Mouse (Mus musculus) lung, adult 2 months (tissue): Measurements from ENCODE around the gene Gpr3. TPM values are rescaled to one million over a fixed set of nuclear protein-coding genes. Genes with fewer than 3 reads are reported as not detected.

Experiments used
- DNase-seq: peaks from one replicate; pipeline ENCODE4 v3.0.0; 2022
- H3K4me1 ChIP-seq: fragments of 200-500 bp; 2 replicates; pipeline ENCODE4 v1.6.1; 2011; ENCODE audit warnings: low read length; ENCODE audit not compliant: control insufficient read depth, insufficient read depth
- H3K4me3 ChIP-seq: fragments of 200-500 bp; replicated peaks from 2 replicates; pipeline ENCODE3; 2011; ENCODE audit warnings: low read depth, mild to moderate bottlenecking, control low read depth, low read length; ENCODE audit errors: extremely low read depth
- CTCF ChIP-seq: fragments of 200-500 bp; IDR thresholded peaks from 2 replicates; pipeline ENCODE4 v1.5.1; 2011; ENCODE audit warnings: mild to moderate bottlenecking, low read length, control low read depth; ENCODE audit not compliant: insufficient read depth
- POLR2A ChIP-seq: fragments of 200-500 bp; IDR thresholded peaks from 2 replicates; pipeline ENCODE4 v1.6.1; 2011; ENCODE audit warnings: low read depth, mild to moderate bottlenecking, control low read depth, low read length, borderline replicate concordance; ENCODE audit errors: extremely low read depth
- WGBS: fragments of 180-500 bp; shearing (Covaris S2); methylation state at CpG from one replicate; pipeline ENCODE4 v1.1.7; 2018; 5-methylcytosine and 5-hydroxymethylcytosine counted together
- polyA plus RNA-seq: library from polyadenylated mRNA; depleted of rRNA; stranded (reverse); fragments of >200 nt; gene quantifications from 2 replicates; pipeline ENCODE4 v1.2.3, GENCODE M21; 2012

The Gpr3 gene
- polyA plus RNA-seq, 1 experiment, result 0.18 TPM

DNA sequence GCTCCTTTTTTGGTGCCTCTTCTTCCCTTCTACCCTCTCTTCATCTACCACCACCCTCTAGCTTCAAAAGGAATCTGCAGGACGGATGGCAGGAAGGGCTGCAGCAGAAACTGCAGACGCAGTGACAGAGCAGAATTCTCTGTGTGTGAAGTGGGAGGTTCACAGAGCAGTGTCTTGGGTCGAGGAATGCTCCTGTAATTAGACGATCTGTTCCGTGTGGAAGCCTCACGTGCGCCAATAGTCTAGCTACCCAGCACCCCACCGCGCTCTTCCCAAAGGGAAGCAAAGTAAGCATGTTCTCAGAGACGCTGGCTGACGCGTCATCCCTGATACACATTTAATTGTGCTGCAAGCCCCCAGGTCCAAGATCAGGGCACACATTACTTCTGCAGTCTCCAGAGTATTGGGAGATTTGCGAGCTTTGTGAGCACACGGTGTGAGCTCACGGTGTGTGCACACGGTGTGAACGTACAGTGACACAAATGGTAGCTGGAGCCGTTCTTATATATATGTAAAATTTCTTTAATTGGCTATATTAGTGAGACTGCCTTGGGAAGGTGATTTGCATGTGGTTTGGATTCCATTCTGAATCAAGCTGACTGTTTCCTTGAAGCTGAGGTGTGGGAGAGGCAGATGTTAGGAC, 35.5 kb downstream of the Gpr3 start:
- Histone ChIP-seq H3K4me3 (no peak overlapping the region), H3K4me1 (peaks cover 43% of the 10 kb centered on the region)
- no peak for TF ChIP-seq POLR2A
- no peak for TF ChIP-seq CTCF
- DNase-seq, result no peak
- 73% methylated on average over 18 of the region's 18 CpGs for WGBS

DNA sequence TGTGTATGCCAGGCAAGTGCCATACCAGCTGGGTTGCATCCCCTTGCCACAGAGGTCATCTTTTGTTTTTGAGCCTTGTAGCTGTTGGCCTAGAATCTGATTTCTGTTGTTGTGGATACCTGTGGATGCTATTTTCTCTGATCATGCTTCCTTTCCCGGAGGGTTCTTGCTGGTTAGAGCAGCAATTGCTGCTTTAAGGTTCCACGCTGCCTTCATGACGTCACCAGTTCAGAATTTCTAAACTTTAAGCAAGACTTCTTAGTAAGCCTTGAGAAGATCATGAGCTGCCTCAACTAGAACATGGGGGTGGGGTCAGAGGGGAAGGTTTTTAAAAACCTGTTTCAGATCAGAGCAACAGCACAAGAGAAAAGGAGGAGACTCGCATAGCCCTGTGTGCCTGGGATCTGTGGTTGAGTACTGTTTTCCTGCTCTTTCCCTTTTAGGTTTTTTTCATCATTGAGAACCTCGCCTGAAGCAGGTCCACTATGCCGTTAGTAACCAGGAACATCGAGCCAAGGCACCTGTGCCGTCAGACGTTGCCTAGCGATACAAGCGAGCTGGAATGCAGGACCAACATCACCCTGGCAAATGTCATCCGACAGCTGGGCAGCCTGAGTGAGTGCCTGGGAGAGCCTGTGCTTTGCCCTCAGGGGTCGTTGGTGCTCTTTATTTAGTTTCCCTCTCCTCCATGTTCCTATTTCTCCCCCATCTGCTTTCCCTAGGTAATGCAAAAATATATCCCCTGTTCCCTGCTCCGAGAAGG, 36.2 kb downstream of the Gpr3 start:
- Histone ChIP-seq H3K4me3 (peak overlapping the region; percentile 15), H3K4me1 (peaks cover 47% of the 10 kb centered on the region)
- 0 out of 2 replicates have a peak, but pooled peaks have one; percentile 5 for TF ChIP-seq POLR2A
- TF ChIP-seq CTCF, result no peak
- 43% methylated on average over 14 of the region's 14 CpGs for WGBS
- no peak for DNase-seq

DNA sequence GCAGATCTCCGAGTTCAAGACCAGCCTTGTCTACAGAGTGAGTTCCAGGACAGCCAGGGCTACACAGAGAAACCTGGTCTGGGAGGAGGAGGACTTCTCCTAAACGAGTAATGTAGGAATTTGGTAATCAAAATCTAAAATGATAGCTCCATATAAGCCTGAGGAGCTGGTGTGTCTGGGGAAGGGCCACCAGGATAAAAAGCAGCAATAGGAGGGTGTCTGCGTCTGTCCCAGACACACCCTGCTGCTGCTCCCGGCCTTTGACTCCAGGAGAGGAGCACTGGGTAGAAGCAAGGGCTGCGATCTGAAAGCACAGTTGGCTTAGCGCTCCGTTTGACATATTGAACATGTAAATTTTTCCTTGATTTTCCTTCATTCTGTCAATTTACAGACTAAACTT, 37.1 kb downstream of the Gpr3 start:
- 52% methylated on average over 7 of the region's 7 CpGs for WGBS
- no peak for DNase-seq
- Histone ChIP-seq H3K4me3 (no peak overlapping the region), H3K4me1 (peaks cover 54% of the 10 kb centered on the region)
- TF ChIP-seq POLR2A, result no peak
- no peak for TF ChIP-seq CTCF

DNA sequence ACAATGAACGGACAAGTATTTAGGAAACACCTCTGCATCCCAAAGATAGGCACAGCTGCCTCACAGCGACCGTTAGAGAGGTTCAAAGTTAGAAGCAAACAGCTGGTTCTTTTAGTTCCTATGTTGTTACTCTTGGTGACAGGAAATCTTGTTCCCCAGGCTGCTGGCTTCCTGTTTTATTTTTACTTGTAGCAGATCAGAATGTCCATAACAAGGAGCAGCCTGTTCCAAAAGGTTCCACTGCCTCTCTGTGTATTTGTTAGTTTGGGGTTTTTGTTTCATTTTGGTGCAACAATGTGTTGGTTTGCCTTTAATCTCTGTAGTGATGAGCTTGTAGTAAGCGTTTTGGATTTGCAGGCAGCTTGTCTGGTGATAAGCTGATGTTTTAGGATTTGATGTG, 38.0 kb downstream of the Gpr3 start:
- peak overlapping the region; percentile 29 for H3K4me3 ChIP-seq
- TF ChIP-seq POLR2A (no peak), CTCF (no peak)
- H3K4me1 ChIP-seq, result peaks cover 59% of the 10 kb centered on the region
- WGBS, result 17% methylated on average over 4 of the region's 4 CpGs
- no peak for DNase-seq

DNA sequence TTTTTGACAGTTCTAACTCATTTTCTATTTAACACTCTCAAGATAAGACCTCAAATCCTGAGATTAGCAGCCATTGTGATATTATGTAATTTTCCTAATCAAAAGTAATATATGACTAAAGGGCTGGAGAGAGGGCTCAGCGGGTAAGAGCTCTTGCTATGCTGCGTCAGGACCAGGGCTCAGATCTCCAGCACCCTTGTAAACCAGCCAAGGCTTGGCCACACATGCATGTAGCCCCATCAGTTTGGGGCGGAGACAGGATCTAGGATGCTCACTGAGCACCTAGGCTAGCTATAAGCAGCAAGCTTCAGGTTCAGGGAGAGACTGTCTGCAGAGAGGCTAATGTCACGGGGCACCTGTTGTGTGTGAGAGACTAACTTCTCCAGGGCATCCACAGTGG, 39.9 kb downstream of the Gpr3 start:
- 42% methylated on average over 4 of the region's 4 CpGs for WGBS
- Histone ChIP-seq H3K4me1 (peaks cover 53% of the 10 kb centered on the region), H3K4me3 (no peak overlapping the region)
- no peak for TF ChIP-seq POLR2A
- no peak for TF ChIP-seq CTCF
- no peak for DNase-seq

DNA sequence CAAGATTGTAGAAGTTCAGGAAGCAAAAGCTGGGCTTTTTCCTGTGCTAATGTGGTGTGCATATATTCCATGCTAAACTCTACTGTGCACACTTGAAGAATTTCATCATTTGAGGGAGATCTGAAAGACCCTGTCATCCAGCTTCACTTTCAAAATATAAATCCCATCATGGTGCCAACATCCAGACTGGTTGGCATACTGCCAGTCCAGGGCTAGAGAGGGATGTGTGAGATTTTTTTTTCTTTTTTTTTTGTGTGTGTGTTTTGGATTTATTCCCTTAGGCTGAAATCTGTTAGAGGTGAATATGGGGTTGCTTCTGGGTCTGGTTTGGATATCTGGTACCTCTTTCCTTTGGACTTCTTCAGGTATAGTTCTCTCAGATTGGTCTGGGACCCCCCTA, 41.7 kb downstream of the Gpr3 start:
- TF ChIP-seq POLR2A (no peak), CTCF (no peak)
- H3K4me1 ChIP-seq, result peaks cover 52% of the 10 kb centered on the region
- no peak for DNase-seq
- no peak overlapping the region for H3K4me3 ChIP-seq

DNA sequence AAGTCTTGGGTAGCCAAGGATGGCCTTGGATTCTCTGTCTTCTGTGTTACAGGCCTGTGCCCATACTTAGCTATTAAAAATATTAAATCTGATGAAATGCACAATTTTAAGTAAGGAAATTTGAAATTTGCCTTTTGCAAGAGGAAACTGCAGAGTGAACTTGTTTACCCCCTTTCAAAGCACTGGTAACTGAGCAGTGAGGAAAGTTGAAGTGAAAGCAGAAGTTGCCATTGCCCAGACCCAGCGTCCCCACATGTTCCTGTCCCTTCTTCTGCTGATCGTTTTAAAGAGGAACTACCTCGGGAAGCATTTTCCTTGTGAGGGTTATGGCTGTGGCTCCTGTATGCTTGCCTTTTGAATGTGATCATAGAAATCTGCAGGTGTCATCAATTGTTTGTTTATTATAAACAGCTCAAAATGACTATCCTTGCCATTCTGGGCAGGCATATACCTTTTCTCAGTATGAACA, 42.2 kb downstream of the Gpr3 start:
- H3K4me1 ChIP-seq, result peaks cover 47% of the 10 kb centered on the region
- no peak overlapping the region for H3K4me3 ChIP-seq
- DNase-seq, result no peak
- TF ChIP-seq CTCF, result no peak
- TF ChIP-seq POLR2A, result no peak
- 16% methylated on average over 3 of the region's 3 CpGs for WGBS

DNA sequence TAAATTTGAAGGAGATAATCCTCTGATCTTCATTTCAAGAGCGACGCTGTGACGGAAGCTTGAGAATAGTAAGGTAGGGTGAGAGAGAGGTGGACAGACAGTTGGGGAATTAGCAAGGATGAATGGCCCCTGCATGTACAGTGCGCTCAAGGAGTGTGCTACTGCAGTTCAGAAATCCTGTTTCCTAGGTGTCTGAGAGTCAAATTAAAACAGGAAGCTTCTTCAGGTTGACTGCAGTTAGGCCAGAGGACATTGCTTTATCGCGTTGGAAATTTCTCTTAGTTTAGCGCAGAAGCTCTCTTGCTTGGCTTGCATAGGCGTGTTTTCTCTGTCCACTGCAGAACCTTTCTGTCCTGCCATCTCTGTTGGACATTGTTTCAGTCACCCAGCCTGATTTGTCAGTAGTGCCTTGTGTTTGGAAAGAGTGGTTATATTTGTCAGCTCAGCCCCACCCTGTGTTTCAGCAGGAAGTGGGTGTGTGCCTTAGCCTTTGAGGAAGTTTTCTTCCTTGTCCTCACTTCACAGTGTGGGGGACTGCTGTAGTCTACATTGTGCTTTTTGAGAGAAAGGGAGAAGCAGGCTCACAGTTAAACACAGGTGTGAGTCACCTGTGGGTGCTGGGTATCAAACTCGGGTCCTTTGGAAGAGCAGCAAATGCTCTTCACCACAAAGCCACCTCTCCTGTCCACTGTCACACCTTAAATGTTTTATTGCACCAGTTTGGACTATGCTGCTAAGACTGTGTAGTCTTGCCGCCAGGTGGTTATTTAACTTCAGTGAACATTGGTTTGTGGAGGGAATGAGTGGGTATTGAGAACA, 42.9 kb downstream of the Gpr3 start:
- no peak for DNase-seq
- Histone ChIP-seq H3K4me3 (no peak overlapping the region), H3K4me1 (peaks cover 46% of the 10 kb centered on the region)
- TF ChIP-seq CTCF (no peak), POLR2A (no peak)
- 29% methylated on average over 10 of the region's 10 CpGs for WGBS

DNA sequence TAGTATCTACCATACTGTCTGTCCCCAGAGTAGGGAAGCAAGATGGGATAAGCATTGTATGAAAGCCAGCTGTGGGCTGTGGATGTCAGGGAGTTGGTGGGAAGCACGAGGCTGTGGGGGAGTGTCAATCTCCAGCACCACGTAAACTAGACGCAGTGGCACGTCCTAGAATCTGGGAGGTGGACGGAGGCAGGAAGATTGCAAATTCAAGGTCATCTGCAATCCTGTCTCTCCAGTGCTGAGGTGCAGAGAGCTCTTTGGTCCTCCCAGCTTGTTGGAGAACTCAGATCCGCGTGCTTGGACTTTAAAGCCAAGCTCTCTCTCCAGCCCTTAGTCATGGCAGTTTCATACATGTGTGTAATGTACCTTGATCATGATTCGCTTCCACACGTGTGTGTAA, 45.6 kb downstream of the Gpr3 start:
- H3K4me1 ChIP-seq, result peaks cover 32% of the 10 kb centered on the region
- no peak for DNase-seq
- TF ChIP-seq CTCF (no peak), POLR2A (no peak)
- no peak overlapping the region for H3K4me3 ChIP-seq
- 61% methylated on average over 9 of the region's 9 CpGs for WGBS
